Mouse (Mus musculus) megakaryocyte, embryonic 14.5 days (primary cell): ENCODE results near the gene Cass4.

Source experiments
- FLI1 ChIP-seq: IDR thresholded peaks from 2 replicates; pipeline ENCODE4 v1.6.1; 2012; ENCODE audit warnings: low read length, inconsistent platforms, mixed read lengths
- GATA1 ChIP-seq: IDR thresholded peaks from 3 replicates; pipeline ENCODE4 v1.6.1; 2012; ENCODE audit warnings: mixed read lengths, low read length, inconsistent platforms, borderline replicate concordance

DNA sequence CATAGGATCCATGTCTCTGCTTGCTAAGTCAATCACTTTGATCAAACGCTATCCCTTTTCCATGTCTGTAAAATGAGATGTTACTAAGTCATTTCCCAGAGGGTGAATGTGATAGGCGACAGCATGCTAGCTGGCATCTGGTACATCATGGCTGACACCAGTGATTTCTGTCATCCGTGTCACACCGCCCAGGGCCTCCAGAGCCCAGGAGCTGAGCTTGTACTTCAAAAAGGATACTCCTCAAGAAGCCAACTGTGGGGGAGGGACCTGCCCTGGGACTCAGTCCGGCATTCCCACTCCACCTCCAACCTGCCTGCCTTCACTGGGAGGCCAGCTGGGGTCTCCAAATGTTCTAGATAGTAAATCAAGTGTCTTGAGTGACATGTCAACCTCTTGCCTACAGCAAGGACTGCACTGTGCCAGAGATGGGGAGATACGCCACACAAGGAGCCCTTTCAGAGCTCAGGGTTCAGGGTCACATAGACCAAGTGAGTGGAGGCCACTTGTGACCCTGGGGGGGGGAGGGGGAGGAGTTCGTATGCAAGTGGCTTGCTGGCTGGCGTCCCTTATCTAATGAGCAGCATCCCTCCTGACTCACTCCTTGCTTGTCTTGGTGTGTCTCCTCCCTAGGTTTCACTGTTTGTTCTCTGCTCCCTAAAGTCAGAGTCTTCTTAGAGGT lies 46.5 kb upstream of the Cass4 start:
- TF ChIP-seq GATA1 = no peak
- no peak for TF ChIP-seq FLI1
